23 mouse cellular contexts compared by ENCODE assay signal in the genomic region with DNA sequence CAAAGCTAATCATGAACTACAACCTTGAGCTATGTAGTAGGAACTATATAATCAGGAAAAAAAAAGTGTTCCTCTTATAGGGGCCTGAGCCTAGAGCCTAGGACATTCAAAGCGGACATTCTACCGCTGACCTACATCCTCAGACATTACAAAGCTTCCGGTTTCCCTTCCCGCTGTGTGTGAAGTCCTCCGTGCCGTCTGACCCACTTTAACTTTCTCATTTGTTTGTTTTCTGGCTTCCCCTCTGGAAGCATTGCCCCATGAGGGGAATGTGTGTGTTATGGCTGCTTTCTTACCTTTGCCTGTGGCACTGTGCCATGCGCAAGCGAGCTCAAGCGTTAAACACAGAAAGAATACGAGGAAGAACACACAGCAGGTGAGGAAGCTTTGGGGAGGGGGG. TPM values are rescaled to one million over a fixed set of nuclear protein-coding genes. Genes with fewer than 3 reads are reported as not detected.
DNase-seq lines count a peak whose midpoint lies in the region; ATAC-seq and TF ChIP-seq lines count a peak whose summit lies in the region.
"Had no signal": no experiment of that assay in that cellular context is flagged by ENCODE, and none has a peak within 500 bp of the region (broad histone marks: within the 10 kb centered on the region; RNA-seq: fewer than 3 reads in every experiment).

No protein-coding gene starts in this region.

- no peak for TF ChIP-seq POLR2A in bone marrow, adult 2 months (IDR thresholded peaks at IDR 0.05; ENCODE audit: borderline replicate concordance, control insufficient read depth, low read depth, low read length)

- no peak for TF ChIP-seq CTCF in bone marrow, adult 2 months (IDR thresholded peaks at IDR 0.05; ENCODE audit: control insufficient read depth, insufficient read depth, low read length)

- intact Hi-C loops in left cerebral cortex, postnatal 4 days (cut with DNase I): no loop called here

- H3K4me2 ChIP-seq in forebrain, embryonic 14.5 days (ENCODE audit: low read length): no peak overlapping the region
- no peak overlapping the region for H3K4me2 ChIP-seq in forebrain, embryonic 16.5 days (ENCODE audit: low read length)
- H3K4me2 ChIP-seq in lung, embryonic 15.5 days: no peak overlapping the region
- H3K4me2 ChIP-seq: embryonic facial prominence, embryonic 13.5 days; hindbrain, embryonic 13.5 days; limb, embryonic 12.5 days; liver, embryonic 13.5 days; neural tube, embryonic 12.5 days had no signal

- H3K9me3 ChIP-seq in forebrain, embryonic 14.5 days (replicated peaks; ENCODE audit: control insufficient read depth, low read length): no peaks in the 10 kb centered on the region
- H3K9me3 ChIP-seq in forebrain, embryonic 16.5 days (ENCODE audit: control insufficient read depth, low read length): no peaks in the 10 kb centered on the region
- no peaks in the 10 kb centered on the region for H3K9me3 ChIP-seq in lung, embryonic 15.5 days
- H3K9me3 ChIP-seq: embryonic facial prominence, embryonic 13.5 days; heart, embryonic 10.5 days; hindbrain, embryonic 13.5 days; limb, embryonic 12.5 days; liver, embryonic 13.5 days; neural tube, embryonic 12.5 days had no signal

- H3K27ac ChIP-seq in forebrain, embryonic 14.5 days (ENCODE audit: low read depth, low read length): no peak overlapping the region
- H3K27ac ChIP-seq in forebrain, embryonic 16.5 days (ENCODE audit: low read length): no peak overlapping the region
- no peak overlapping the region for H3K27ac ChIP-seq in lung, embryonic 15.5 days
- H3K27ac ChIP-seq in bone marrow, adult 2 months (ENCODE audit: control insufficient read depth, insufficient read depth, low read depth, low read length, poor library complexity): peak overlapping the region; percentile 50
- H3K27ac ChIP-seq: embryonic facial prominence, embryonic 13.5 days; heart, embryonic 10.5 days; limb, embryonic 12.5 days; liver, embryonic 13.5 days; neural tube, embryonic 12.5 days had no signal

- no peaks in the 10 kb centered on the region for H3K36me3 ChIP-seq in forebrain, embryonic 14.5 days (ENCODE audit: control insufficient read depth, insufficient read depth, low read length)
- no peaks in the 10 kb centered on the region for H3K36me3 ChIP-seq in forebrain, embryonic 16.5 days (ENCODE audit: control insufficient read depth, insufficient read depth)
- no peaks in the 10 kb centered on the region for H3K36me3 ChIP-seq in lung, embryonic 15.5 days
- H3K36me3 ChIP-seq: embryonic facial prominence, embryonic 13.5 days; heart, embryonic 10.5 days; hindbrain, embryonic 13.5 days; limb, embryonic 12.5 days; liver, embryonic 13.5 days; neural tube, embryonic 12.5 days had no signal

- DNase-seq in forebrain, embryonic 14.5 days (ENCODE audit: low spot score): peak; percentile 22
- DNase-seq in lung, postnatal 14 days: no peak
- DNase-seq in lung, postnatal 36 days: peak; percentile 21
- no peak for DNase-seq in left cerebral cortex, postnatal 4 days
- no peak for DNase-seq in layer of hippocampus, postnatal 36 days
- DNase-seq: adrenal gland, postnatal 25 days; cerebellum, adult 2 months; heart, postnatal 10 days; kidney, adult 2 months; kidney, postnatal 36 days; layer of hippocampus, adult 9-11 months; liver, embryonic 13.5 days had no signal

- H3K4me3 ChIP-seq in forebrain, embryonic 14.5 days (ENCODE audit: low read depth, low read length): no peak overlapping the region
- no peak overlapping the region for H3K4me3 ChIP-seq in forebrain, embryonic 16.5 days (replicated peaks; ENCODE audit: low read length)
- H3K4me3 ChIP-seq in lung, embryonic 15.5 days: no peak overlapping the region
- H3K4me3 ChIP-seq in bone marrow, adult 2 months (replicated peaks; ENCODE audit: control insufficient read depth, low read depth, low read length): peak overlapping the region; percentile 61
- H3K4me3 ChIP-seq: embryonic facial prominence, embryonic 13.5 days; heart, embryonic 10.5 days; hindbrain, embryonic 13.5 days; limb, embryonic 12.5 days; liver, embryonic 13.5 days; neural tube, embryonic 12.5 days had no signal

- ATAC-seq in forebrain, embryonic 14.5 days: no peak
- no peak for ATAC-seq in forebrain, embryonic 16.5 days
- ATAC-seq in lung, embryonic 15.5 days (ENCODE audit: borderline replicate concordance, extremely low read depth, low FRiP score, low TSS enrichment): peak; percentile 55; the same call in 1 of the 2 replicates
- ATAC-seq: activated CD4-positive, CD25-positive, alpha-beta regulatory T cell, adult 4 months; CD4-positive, CD25-positive, alpha-beta regulatory T cell, adult 4 months; inflammation-experienced regulatory T-cells, adult 6 months had no signal

- H3K9ac ChIP-seq in forebrain, embryonic 14.5 days (ENCODE audit: low read length): no peak overlapping the region
- no peak overlapping the region for H3K9ac ChIP-seq in forebrain, embryonic 16.5 days (replicated peaks; ENCODE audit: low read depth, low read length)
- no peak overlapping the region for H3K9ac ChIP-seq in lung, embryonic 15.5 days
- H3K9ac ChIP-seq: embryonic facial prominence, embryonic 13.5 days; hindbrain, embryonic 13.5 days; limb, embryonic 12.5 days; liver, embryonic 13.5 days; neural tube, embryonic 12.5 days had no signal

- H3K4me1 ChIP-seq in forebrain, embryonic 14.5 days (ENCODE audit: control insufficient read depth, insufficient read depth, low read length): peaks cover 8% of the 10 kb centered on the region
- H3K4me1 ChIP-seq in forebrain, embryonic 16.5 days (replicated peaks; ENCODE audit: control insufficient read depth, insufficient read depth, low read length): peaks cover 11% of the 10 kb centered on the region
- 0 out of 2 replicates have a peak, but pooled peaks cover 5% of the 10 kb centered on the region for H3K4me1 ChIP-seq in lung, embryonic 15.5 days
- H3K4me1 ChIP-seq in bone marrow, adult 2 months (ENCODE audit: control insufficient read depth, insufficient read depth, low read length): no peaks in the 10 kb centered on the region; the same call in 1 of the 2 replicates
- H3K4me1 ChIP-seq: embryonic facial prominence, embryonic 13.5 days; heart, embryonic 10.5 days; liver, embryonic 13.5 days had no signal

- WGBS in forebrain, embryonic 14.5 days: 58% methylated on average over 10 of the region's 10 CpGs
- WGBS in forebrain, embryonic 16.5 days: 54% methylated on average over 10 of the region's 10 CpGs
- 36% methylated on average over 10 of the region's 10 CpGs for WGBS in lung, embryonic 15.5 days
- 47% methylated on average over 10 of the region's 10 CpGs for WGBS in bone marrow, adult 2 months

- H3K27me3 ChIP-seq in forebrain, embryonic 14.5 days (replicated peaks; ENCODE audit: control insufficient read depth, insufficient read depth, low read length): no peaks in the 10 kb centered on the region
- no peaks in the 10 kb centered on the region for H3K27me3 ChIP-seq in forebrain, embryonic 16.5 days (replicated peaks; ENCODE audit: control insufficient read depth, insufficient read depth, low read length)
- H3K27me3 ChIP-seq in lung, embryonic 15.5 days: no peaks in the 10 kb centered on the region
- H3K27me3 ChIP-seq: limb, embryonic 12.5 days; liver, embryonic 13.5 days; neural tube, embryonic 12.5 days had no signal

RNA-seq across cellular contexts. Expression of a gene that starts 18.5 kb away (rescaled TPM):
- 33.5 and 48.5 TPM in 2 replicates for polyA plus RNA-seq in forebrain, embryonic 14.5 days (2014; fragmentation: Nextera tagmentation; extraction: Ambion mirVana)
- polyA plus RNA-seq in forebrain, embryonic 16.5 days (2015; fragmentation: Nextera tagmentation; extraction: Ambion mirVana): 70.4 and 71.8 TPM in 2 replicates
- polyA plus RNA-seq in lung, embryonic 15.5 days (2015; fragmentation: Nextera tagmentation; extraction: Ambion mirVana): 1.1 and 1.2 TPM in 2 replicates
- 7.6 and 10.2 TPM in 2 replicates for polyA plus RNA-seq in bone marrow, adult 2 months (2011; ENCODE audit: insufficient read depth, insufficient read length, low replicate concordance, missing spikeins)
- total RNA-seq in left cerebral cortex, postnatal 4 days (2021): 100 to 1,000 TPM; 207 to 215 TPM
- total RNA-seq in layer of hippocampus, postnatal 36 days (2021): 10 to 100 TPM; 91.7 to 95.3 TPM

Comparison
In these comparisons a context has a peak if more than half of its experiments do, and no peak if none do; other contexts are left out.
1. DNase-seq: peak in forebrain, embryonic 14.5 days (single experiment) and lung, postnatal 36 days (single experiment); none in lung, postnatal 14 days (single experiment), left cerebral cortex, postnatal 4 days (single experiment) and layer of hippocampus, postnatal 36 days (0 of 2).